Mouse (Mus musculus): ENCODE measurements around the gene Radil. TPM values are rescaled to one million over a fixed set of nuclear protein-coding genes. Genes with fewer than 3 reads are reported as not detected.
A peak's percentile ranks its signal among the peaks of the same experiment; 100 is the strongest.

The Radil gene
- polyA plus RNA-seq, 1 experiment: 40.6 TPM

- H3K4me1 ChIP-seq (ENCODE audit: control insufficient read depth, insufficient read depth, low read length): no peaks in the 10 kb centered on the region
- TF ChIP-seq POLR2A (IDR thresholded peaks at IDR 0.05; ENCODE audit: borderline replicate concordance, extremely low read depth, low read depth, low read length) (no peak), CTCF (IDR thresholded peaks at IDR 0.05; ENCODE audit: insufficient read depth, low read length) (no peak)
- DNase-seq: no peak
- no peak overlapping the region for H3K4me3 ChIP-seq (replicated peaks; ENCODE audit: extremely low read depth, low read depth, low read length)
- 44% methylated on average over 10 of the region's 10 CpGs for WGBS
Measured at GRCm38 (mm10) chr5:142457345-142457744, 93.6 kb downstream of the Radil start.

- Histone ChIP-seq H3K4me1 (ENCODE audit: control insufficient read depth, insufficient read depth, low read length) (no peaks in the 10 kb centered on the region), H3K4me3 (replicated peaks; ENCODE audit: extremely low read depth, low read depth, low read length) (no peak overlapping the region)
- WGBS: 62% methylated on average over 15 of the region's 15 CpGs
- no peak for DNase-seq
- no peak for TF ChIP-seq POLR2A (IDR thresholded peaks at IDR 0.05; ENCODE audit: borderline replicate concordance, extremely low read depth, low read depth, low read length)
Measured at GRCm38 (mm10) chr5:142456318-142456717, 94.6 kb downstream of the Radil start.

GRCm38 (mm10) chr5:142453742-142454141 lies 97.2 kb downstream of the Radil start:
- Histone ChIP-seq H3K4me3 (replicated peaks; ENCODE audit: extremely low read depth, low read depth, low read length) (no peak overlapping the region), H3K4me1 (ENCODE audit: control insufficient read depth, insufficient read depth, low read length) (no peaks in the 10 kb centered on the region)
- WGBS: 93% methylated on average over 13 of the region's 13 CpGs
- no peak for DNase-seq
- TF ChIP-seq POLR2A (IDR thresholded peaks at IDR 0.05; ENCODE audit: borderline replicate concordance, extremely low read depth, low read depth, low read length) (no peak), CTCF (IDR thresholded peaks at IDR 0.05; ENCODE audit: insufficient read depth, low read length) (no peak)

- WGBS: 44% methylated on average over 1 of the region's 1 CpGs
- Histone ChIP-seq H3K4me3 (replicated peaks; ENCODE audit: extremely low read depth, low read depth, low read length) (no peak overlapping the region), H3K4me1 (ENCODE audit: control insufficient read depth, insufficient read depth, low read length) (peaks cover 4% of the 10 kb centered on the region; the same call in 1 of the 2 replicates)
- no peak for TF ChIP-seq POLR2A (IDR thresholded peaks at IDR 0.05; ENCODE audit: borderline replicate concordance, extremely low read depth, low read depth, low read length)
- no peak for TF ChIP-seq CTCF (IDR thresholded peaks at IDR 0.05; ENCODE audit: insufficient read depth, low read length)
- no peak for DNase-seq
Measured at GRCm38 (mm10) chr5:142451759-142452158, 99.1 kb downstream of the Radil start.

- no peak for DNase-seq
- TF ChIP-seq CTCF (IDR thresholded peaks at IDR 0.05; ENCODE audit: insufficient read depth, low read length): no peak
- no peak for TF ChIP-seq POLR2A (IDR thresholded peaks at IDR 0.05; ENCODE audit: borderline replicate concordance, extremely low read depth, low read depth, low read length)
- WGBS: 94% methylated on average over 9 of the region's 9 CpGs
Measured at GRCm38 (mm10) chr5:142450846-142451245, 100.1 kb downstream of the Radil start.

GRCm38 (mm10) chr5:142448623-142449022 lies 102.3 kb downstream of the Radil start:
- 62% methylated on average over 12 of the region's 12 CpGs for WGBS

More at GRCm38 (mm10) chr5:142450846-142451245, 100.1 kb downstream of the Radil start:
- Histone ChIP-seq H3K4me3 (replicated peaks; ENCODE audit: extremely low read depth, low read depth, low read length) (no peak overlapping the region), H3K4me1 (ENCODE audit: control insufficient read depth, insufficient read depth, low read length) (peaks cover 4% of the 10 kb centered on the region; the same call in 1 of the 2 replicates)

GRCm38 (mm10) chr5:142448076-142448475 lies 102.8 kb downstream of the Radil start:
- peak; percentile 89 for DNase-seq
- Histone ChIP-seq H3K4me3 (replicated peaks; ENCODE audit: extremely low read depth, low read depth, low read length) (no peak overlapping the region), H3K4me1 (ENCODE audit: control insufficient read depth, insufficient read depth, low read length) (peaks cover 29% of the 10 kb centered on the region)
- WGBS: 7% methylated on average over 9 of the region's 9 CpGs
- no peak for TF ChIP-seq POLR2A (IDR thresholded peaks at IDR 0.05; ENCODE audit: borderline replicate concordance, extremely low read depth, low read depth, low read length)
- TF ChIP-seq CTCF (IDR thresholded peaks at IDR 0.05; ENCODE audit: insufficient read depth, low read length): peak; percentile 95

More at GRCm38 (mm10) chr5:142448623-142449022, 102.3 kb downstream of the Radil start:
- TF ChIP-seq CTCF (IDR thresholded peaks at IDR 0.05; ENCODE audit: insufficient read depth, low read length) (no peak), POLR2A (IDR thresholded peaks at IDR 0.05; ENCODE audit: borderline replicate concordance, extremely low read depth, low read depth, low read length) (no peak)
- H3K4me1 ChIP-seq (ENCODE audit: control insufficient read depth, insufficient read depth, low read length): peaks cover 24% of the 10 kb centered on the region
- no peak for DNase-seq
- H3K4me3 ChIP-seq (replicated peaks; ENCODE audit: extremely low read depth, low read depth, low read length): no peak overlapping the region

- peaks cover 49% of the 10 kb centered on the region for H3K4me1 ChIP-seq (ENCODE audit: control insufficient read depth, insufficient read depth, low read length)
- DNase-seq: no peak
- 57% methylated on average over 8 of the region's 8 CpGs for WGBS
- H3K4me3 ChIP-seq (replicated peaks; ENCODE audit: extremely low read depth, low read depth, low read length): no peak overlapping the region
- TF ChIP-seq POLR2A (IDR thresholded peaks at IDR 0.05; ENCODE audit: borderline replicate concordance, extremely low read depth, low read depth, low read length) (no peak), CTCF (IDR thresholded peaks at IDR 0.05; ENCODE audit: insufficient read depth, low read length) (no peak)
Measured at GRCm38 (mm10) chr5:142445709-142446108, 105.2 kb downstream of the Radil start.

- no peak for DNase-seq
- Histone ChIP-seq H3K4me3 (replicated peaks; ENCODE audit: extremely low read depth, low read depth, low read length) (no peak overlapping the region), H3K4me1 (ENCODE audit: control insufficient read depth, insufficient read depth, low read length) (peaks cover 51% of the 10 kb centered on the region)
- 29% methylated on average over 11 of the region's 11 CpGs for WGBS
- TF ChIP-seq POLR2A (IDR thresholded peaks at IDR 0.05; ENCODE audit: borderline replicate concordance, extremely low read depth, low read depth, low read length) (no peak), CTCF (IDR thresholded peaks at IDR 0.05; ENCODE audit: insufficient read depth, low read length) (no peak)
Measured at GRCm38 (mm10) chr5:142444791-142445531, 105.9 kb downstream of the Radil start.

GRCm38 (mm10) chr5:142443994-142444393 lies 106.9 kb downstream of the Radil start:
- peaks cover 59% of the 10 kb centered on the region for H3K4me1 ChIP-seq (ENCODE audit: control insufficient read depth, insufficient read depth, low read length)
- H3K4me3 ChIP-seq (replicated peaks; ENCODE audit: extremely low read depth, low read depth, low read length): no peak overlapping the region
- DNase-seq: no peak
- WGBS: 57% methylated on average over 14 of the region's 14 CpGs
- TF ChIP-seq POLR2A (IDR thresholded peaks at IDR 0.05; ENCODE audit: borderline replicate concordance, extremely low read depth, low read depth, low read length): no peak
- TF ChIP-seq CTCF (IDR thresholded peaks at IDR 0.05; ENCODE audit: insufficient read depth, low read length): no peak
